Comparison of ENCODE assay signal across 7 mouse cellular contexts in the genomic region with DNA sequence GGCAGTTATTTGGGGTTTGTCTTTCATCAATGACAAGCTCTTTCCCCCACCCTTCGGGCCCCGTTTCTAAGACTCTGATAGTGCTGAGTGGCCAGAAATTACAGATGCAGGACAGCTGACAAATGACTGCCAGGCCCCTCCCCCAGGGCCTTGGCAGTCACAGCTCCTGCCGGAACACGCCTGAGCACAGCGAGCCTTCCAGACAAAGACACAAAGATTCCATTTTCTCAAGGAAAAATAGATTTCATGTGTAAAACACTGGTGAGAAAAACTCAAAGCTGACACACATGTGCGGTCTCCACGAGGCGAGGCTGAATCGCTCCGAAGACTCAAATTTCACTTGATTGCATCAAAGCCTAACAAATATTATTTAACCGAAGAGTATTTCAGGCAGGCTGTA.
DNase-seq lines count a peak whose midpoint lies in the region; ATAC-seq lines count a peak whose summit lies in the region.

No protein-coding gene starts in this region.

- peak overlapping the region; percentile 51; the same call in 1 of the 2 replicates for H3K9ac ChIP-seq in embryonic facial prominence, embryonic 13.5 days
- no peak overlapping the region for H3K9ac ChIP-seq in liver, embryonic 12.5 days
- H3K9ac ChIP-seq in neural tube, embryonic 14.5 days (replicated peaks; ENCODE audit: low read depth, low read length) = no peak overlapping the region

- ATAC-seq in embryonic facial prominence, embryonic 13.5 days (ENCODE audit: insufficient number of reproducible peaks, insufficient read depth, low FRiP score, low TSS enrichment, low read depth) = 0 out of 2 replicates have a peak, but pooled peaks have one; percentile 64
- ATAC-seq in liver, embryonic 12.5 days = peak; percentile 51; the same call in 1 of the 2 replicates
- peak; percentile 92 for ATAC-seq in neural tube, embryonic 14.5 days (ENCODE audit: low read depth)
- no peak for ATAC-seq in erythroid progenitor cell, adult 5-6 weeks (replicated peaks; ENCODE audit: low FRiP score, poor library complexity, severe bottlenecking)

- peaks cover 33% of the 10 kb centered on the region for H3K4me1 ChIP-seq in embryonic facial prominence, embryonic 13.5 days
- H3K4me1 ChIP-seq in heart, embryonic 10.5 days = peaks cover 15% of the 10 kb centered on the region
- H3K4me1 ChIP-seq in liver, embryonic 12.5 days = no peaks in the 10 kb centered on the region
- H3K4me1 ChIP-seq in neural tube, embryonic 14.5 days (ENCODE audit: control insufficient read depth, insufficient read depth, low read length) = peaks cover 28% of the 10 kb centered on the region; the same call in 1 of the 2 replicates

- 9% methylated on average over 11 of the region's 11 CpGs for WGBS in embryonic facial prominence, embryonic 13.5 days
- 44% methylated on average over 11 of the region's 11 CpGs for WGBS in heart, embryonic 10.5 days
- 60% methylated on average over 11 of the region's 11 CpGs for WGBS in liver, embryonic 12.5 days (ENCODE audit: insufficient replicate concordance)
- 11% methylated on average over 11 of the region's 11 CpGs for WGBS in neural tube, embryonic 14.5 days

- no peaks in the 10 kb centered on the region for H3K9me3 ChIP-seq in embryonic facial prominence, embryonic 13.5 days
- H3K9me3 ChIP-seq in heart, embryonic 10.5 days = no peaks in the 10 kb centered on the region
- H3K9me3 ChIP-seq in liver, embryonic 12.5 days (replicated peaks) = no peaks in the 10 kb centered on the region
- H3K9me3 ChIP-seq in neural tube, embryonic 14.5 days (ENCODE audit: control insufficient read depth, low read length) = no peaks in the 10 kb centered on the region

- DNase-seq in brain, embryonic 18.5 days (ENCODE audit: low read depth, low spot score) = peak; percentile 58
- DNase-seq in heart, embryonic 10.5 days (ENCODE audit: low spot score) = no peak
- DNase-seq in kidney, adult 8-10 months = peak; percentile 37 to 47

- H3K4me3 ChIP-seq in embryonic facial prominence, embryonic 13.5 days = 0 out of 2 replicates have a peak overlapping the region, but pooled peaks have one; percentile 19
- no peak overlapping the region for H3K4me3 ChIP-seq in heart, embryonic 10.5 days
- H3K4me3 ChIP-seq in liver, embryonic 12.5 days = no peak overlapping the region
- no peak overlapping the region for H3K4me3 ChIP-seq in neural tube, embryonic 14.5 days (ENCODE audit: low read depth, low read length)

- H3K27me3 ChIP-seq in embryonic facial prominence, embryonic 13.5 days = no peaks in the 10 kb centered on the region
- H3K27me3 ChIP-seq in heart, embryonic 10.5 days (ENCODE audit: insufficient read depth, poor library complexity, severe bottlenecking) = no peaks in the 10 kb centered on the region
- H3K27me3 ChIP-seq in liver, embryonic 12.5 days (replicated peaks) = no peaks in the 10 kb centered on the region
- H3K27me3 ChIP-seq in neural tube, embryonic 14.5 days (ENCODE audit: control insufficient read depth, insufficient read depth, low read length) = no peaks in the 10 kb centered on the region

- H3K36me3 ChIP-seq in embryonic facial prominence, embryonic 13.5 days = peaks cover 28% of the 10 kb centered on the region
- peaks cover 22% of the 10 kb centered on the region for H3K36me3 ChIP-seq in heart, embryonic 10.5 days
- H3K36me3 ChIP-seq in liver, embryonic 12.5 days = no peaks in the 10 kb centered on the region
- peaks cover 5% of the 10 kb centered on the region; the same call in 1 of the 2 replicates for H3K36me3 ChIP-seq in neural tube, embryonic 14.5 days (ENCODE audit: control insufficient read depth, insufficient read depth, low read length)

- peak overlapping the region; percentile 52 for H3K4me2 ChIP-seq in embryonic facial prominence, embryonic 13.5 days
- H3K4me2 ChIP-seq in liver, embryonic 12.5 days = no peak overlapping the region
- peak overlapping the region; percentile 35; the same call in 1 of the 2 replicates for H3K4me2 ChIP-seq in neural tube, embryonic 14.5 days (ENCODE audit: low read depth, low read length)

- peak overlapping the region; percentile 85 for H3K27ac ChIP-seq in embryonic facial prominence, embryonic 13.5 days
- H3K27ac ChIP-seq in heart, embryonic 10.5 days = peak overlapping the region; percentile 79
- H3K27ac ChIP-seq in liver, embryonic 12.5 days = no peak overlapping the region
- peak overlapping the region; percentile 63 for H3K27ac ChIP-seq in neural tube, embryonic 14.5 days (ENCODE audit: low read depth, low read length)
